Mouse (Mus musculus): ENCODE data around the gene Gatd1.

DNA sequence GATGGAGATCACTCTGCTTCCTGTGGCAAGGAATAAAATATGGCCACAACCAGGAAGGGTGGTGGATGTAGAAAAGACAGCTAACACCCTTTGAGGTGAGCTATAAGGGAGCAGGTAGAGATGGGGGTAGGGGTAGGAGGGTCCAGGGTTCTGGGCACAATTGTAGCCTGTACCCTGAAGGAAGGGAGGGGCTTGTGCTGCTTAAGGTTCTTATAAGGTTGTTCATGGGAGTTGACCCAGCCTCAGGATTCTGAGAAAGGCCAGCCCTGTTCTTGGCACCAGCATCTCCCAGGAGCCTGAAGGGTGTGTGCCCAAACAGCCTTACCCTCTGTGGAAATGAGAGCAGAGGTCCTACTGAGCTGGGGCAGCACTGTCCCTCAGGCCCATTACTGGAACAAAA, 38.0 kb upstream of the Gatd1 start:
- TF ChIP-seq FLI1 (IDR thresholded peaks at IDR 0.05; ENCODE audit: low read length) (no peak), GATA1 (IDR thresholded peaks at IDR 0.05; ENCODE audit: borderline replicate concordance, low read length) (no peak)
